Mouse (Mus musculus) embryonic facial prominence, embryonic 10.5 days (tissue): Measurements from ENCODE around the gene Klf12. TPM values are rescaled to one million over a fixed set of nuclear protein-coding genes. Genes with fewer than 3 reads are reported as not detected.

ENCODE experiments used
- DNase-seq: peaks from one replicate; pipeline ENCODE4 v3.0.0-alpha.2; 2017; ENCODE audit warnings: low spot score
- H3K27ac ChIP-seq: fragments of 300-500 bp; sonication (generic); replicated peaks from 2 replicates; pipeline ENCODE4 v1.5.1; 2016; ENCODE audit warnings: mild to moderate bottlenecking
- H3K27me3 ChIP-seq: fragments of 300-500 bp; sonication (generic); replicated peaks from 2 replicates; pipeline ENCODE4 v1.6.1; 2016; ENCODE audit warnings: low read depth, mild to moderate bottlenecking; ENCODE audit not compliant: poor library complexity, severe bottlenecking
- H3K36me3 ChIP-seq: fragments of 300-500 bp; sonication (generic); replicated peaks from 2 replicates; pipeline ENCODE4 v1.6.1; 2016; ENCODE audit warnings: mild to moderate bottlenecking, moderate library complexity
- H3K4me1 ChIP-seq: fragments of 300-500 bp; sonication (generic); 2 replicates; pipeline ENCODE4 v1.6.1; 2016
- H3K4me3 ChIP-seq: fragments of 300-500 bp; sonication (generic); 2 replicates; pipeline ENCODE4 v1.5.1; 2016; ENCODE audit warnings: mild to moderate bottlenecking, moderate library complexity
- H3K9me3 ChIP-seq: fragments of 300-500 bp; sonication (generic); 2 replicates; pipeline ENCODE4 v1.6.1; 2016; ENCODE audit warnings: mild to moderate bottlenecking
- WGBS: fragments of 180-500 bp; shearing (Covaris S2); methylation state at CpG from one replicate; pipeline ENCODE4 v1.1.7; 2016; 5-methylcytosine and 5-hydroxymethylcytosine counted together
- polyA plus RNA-seq: library from polyadenylated mRNA; unstranded; fragments of >200 nt; fragmentation: Nextera tagmentation; extraction: Ambion mirVana; gene quantifications from 2 replicates; pipeline ENCODE4 v1.2.1, GENCODE M21; 2016

Gene Klf12
- polyA plus RNA-seq, 1 experiment from 2014 or later = 20.3 TPM

DNA sequence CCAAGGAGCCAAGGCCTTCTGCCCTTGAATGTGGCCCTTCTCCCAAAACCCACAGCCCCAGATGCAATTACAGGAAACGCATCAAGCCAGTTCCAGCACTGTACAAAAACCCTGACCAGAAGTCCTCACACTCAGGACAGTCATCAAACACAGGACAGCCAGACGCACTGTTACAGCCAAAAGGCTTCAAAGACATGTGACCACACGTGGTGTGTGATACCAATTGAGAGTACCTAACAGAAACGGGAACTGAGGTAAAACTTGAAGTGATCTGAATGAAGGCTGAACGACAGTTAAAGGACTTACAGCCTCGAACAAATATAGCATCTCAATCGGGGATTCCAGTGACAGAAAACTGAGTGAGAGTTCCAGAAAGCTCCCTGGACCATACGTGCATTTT is 87.3 kb downstream of the Klf12 start:
- Histone ChIP-seq H3K27me3 (no peaks in the 10 kb centered on the region), H3K4me1 (no peaks in the 10 kb centered on the region), H3K36me3 (peaks cover 20% of the 10 kb centered on the region), H3K27ac (no peak overlapping the region), H3K9me3 (no peaks in the 10 kb centered on the region; the same call in 1 of the 2 replicates), H3K4me3 (no peak overlapping the region)
- 93% methylated on average over 8 of the region's 8 CpGs for WGBS
- no peak for DNase-seq

DNA sequence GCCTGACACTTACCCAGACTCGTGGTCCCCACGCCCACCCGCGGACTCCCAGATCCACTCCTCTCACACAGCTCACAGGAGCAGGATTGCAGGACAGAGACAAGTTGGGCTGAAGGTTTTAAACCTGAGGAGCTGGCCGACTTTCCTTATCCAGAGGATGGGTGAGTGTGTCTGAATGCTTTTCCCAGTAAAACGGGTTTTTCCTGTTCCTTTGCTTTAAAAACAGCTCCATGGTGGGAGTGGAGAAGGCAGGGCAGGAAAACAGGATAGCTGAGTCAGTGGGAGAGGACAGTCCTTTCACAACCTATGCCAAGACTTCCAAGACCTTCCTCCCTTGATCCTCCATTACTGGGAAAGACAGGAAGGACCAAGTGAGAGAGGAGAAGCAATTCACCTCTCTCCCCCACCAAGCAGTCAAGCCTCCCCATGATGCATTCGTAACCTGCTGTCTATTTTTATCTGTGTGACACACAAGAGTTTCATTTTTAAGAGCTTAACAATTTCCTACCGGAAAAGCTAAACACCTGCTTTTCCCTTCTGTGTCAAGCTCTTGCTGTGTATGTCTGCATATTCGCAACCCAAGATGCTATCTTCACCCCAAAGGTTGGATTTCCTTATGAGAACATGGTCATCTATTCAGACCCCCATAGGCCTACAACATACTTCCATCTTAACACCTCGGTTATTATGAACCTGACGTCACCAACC is 94.8 kb downstream of the Klf12 start:
- Histone ChIP-seq H3K27me3 (no peaks in the 10 kb centered on the region), H3K4me1 (no peaks in the 10 kb centered on the region), H3K9me3 (no peaks in the 10 kb centered on the region), H3K36me3 (0 out of 2 replicates have a peak, but pooled peaks cover 2% of the 10 kb centered on the region), H3K4me3 (no peak overlapping the region), H3K27ac (no peak overlapping the region)
- WGBS = 78% methylated on average over 11 of the region's 11 CpGs
- DNase-seq = no peak

DNA sequence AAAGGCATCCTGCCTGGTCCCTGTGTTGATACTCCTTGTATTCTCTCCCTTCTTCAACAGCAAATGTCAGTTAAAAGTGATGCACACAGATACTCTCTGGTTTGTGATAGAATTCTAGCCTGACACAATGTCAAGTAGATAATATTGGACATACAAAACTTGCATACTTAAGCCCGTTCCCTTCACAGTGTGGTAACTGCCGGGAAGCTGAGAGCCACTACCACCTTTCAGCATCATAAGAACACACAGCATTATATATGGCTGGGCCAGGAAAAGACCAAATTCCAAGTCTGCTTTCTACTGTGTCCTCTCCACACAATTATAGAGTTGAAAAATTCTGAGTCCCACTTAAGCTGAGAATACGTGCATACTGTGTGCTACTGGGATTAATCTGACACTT is 97.1 kb downstream of the Klf12 start:
- Histone ChIP-seq H3K36me3 (0 out of 2 replicates have a peak, but pooled peaks cover 2% of the 10 kb centered on the region), H3K27ac (no peak overlapping the region), H3K4me1 (no peaks in the 10 kb centered on the region), H3K27me3 (no peaks in the 10 kb centered on the region), H3K4me3 (no peak overlapping the region), H3K9me3 (no peaks in the 10 kb centered on the region)
- no peak for DNase-seq
- 81% methylated on average over 3 of the region's 3 CpGs for WGBS

DNA sequence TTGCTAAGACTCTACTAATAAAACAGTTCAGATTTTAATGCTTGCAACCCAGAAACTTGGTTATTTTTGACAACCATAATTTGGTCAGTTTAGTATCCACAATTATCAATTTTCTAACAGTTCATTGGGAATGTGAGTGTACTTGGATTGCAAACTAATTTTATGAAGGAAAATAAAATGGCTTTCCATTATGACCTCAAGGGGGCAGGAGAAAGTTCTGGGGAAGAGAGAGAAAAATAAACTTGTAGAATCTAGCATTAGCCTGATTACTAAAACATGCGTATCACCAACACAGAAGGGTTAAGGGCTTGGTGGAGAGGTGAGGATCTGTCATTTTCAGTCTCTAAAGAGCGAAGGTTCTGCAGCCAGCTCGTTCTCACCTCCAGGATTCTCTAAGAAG is 106.7 kb downstream of the Klf12 start:
- 91% methylated on average over 3 of the region's 3 CpGs for WGBS
- DNase-seq = no peak
- no peaks in the 10 kb centered on the region for H3K4me1 ChIP-seq
- no peaks in the 10 kb centered on the region for H3K9me3 ChIP-seq
- no peaks in the 10 kb centered on the region for H3K36me3 ChIP-seq
- no peak overlapping the region for H3K27ac ChIP-seq
- no peak overlapping the region for H3K4me3 ChIP-seq
- H3K27me3 ChIP-seq = no peaks in the 10 kb centered on the region

DNA sequence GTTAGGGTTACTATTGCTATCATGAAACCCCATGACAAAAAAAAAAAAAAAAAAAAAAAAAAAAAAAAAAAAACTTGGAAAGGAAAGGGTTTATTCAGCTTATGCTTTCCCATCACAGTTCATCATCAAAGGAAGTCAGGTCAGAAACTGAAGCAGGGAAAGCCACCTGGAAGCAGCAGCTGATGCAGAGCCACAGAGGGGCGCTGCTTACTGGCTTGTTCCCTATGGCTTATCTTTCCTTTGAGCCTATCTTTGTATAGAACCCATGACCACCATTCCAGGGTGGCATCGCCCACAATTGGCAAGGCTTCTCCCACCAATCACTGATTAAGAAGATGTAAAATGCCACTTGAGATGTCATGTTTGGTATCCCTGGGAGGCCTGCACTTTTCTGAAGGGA is 119.4 kb downstream of the Klf12 start:
- no peaks in the 10 kb centered on the region for H3K4me1 ChIP-seq
- WGBS = 90% methylated on average over 2 of the region's 2 CpGs
- no peak overlapping the region for H3K27ac ChIP-seq
- no peaks in the 10 kb centered on the region for H3K9me3 ChIP-seq
- H3K36me3 ChIP-seq = 0 out of 2 replicates have a peak, but pooled peaks cover 2% of the 10 kb centered on the region
- H3K4me3 ChIP-seq = no peak overlapping the region
- no peaks in the 10 kb centered on the region for H3K27me3 ChIP-seq
- DNase-seq = no peak

DNA sequence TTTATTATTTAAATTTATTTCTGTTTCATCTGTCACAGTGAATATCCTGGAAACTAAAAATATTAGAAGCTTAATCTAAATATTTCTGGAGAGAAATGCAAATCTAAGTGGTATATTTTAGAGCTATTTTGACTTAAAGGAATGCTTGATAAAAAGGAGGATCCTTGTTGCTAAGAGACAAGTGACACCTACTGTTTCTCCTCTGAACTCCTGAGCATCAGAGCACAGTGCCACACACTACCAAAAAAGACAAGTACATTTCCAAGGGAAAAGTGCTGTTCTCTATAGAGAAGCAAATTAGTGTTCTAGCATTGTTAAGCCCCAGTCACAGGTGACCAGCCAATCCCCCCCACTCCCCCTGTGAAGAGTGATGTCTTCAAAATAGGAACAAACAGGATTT is 127.8 kb downstream of the Klf12 start:
- H3K36me3 ChIP-seq = 0 out of 2 replicates have a peak, but pooled peaks cover 2% of the 10 kb centered on the region

DNA sequence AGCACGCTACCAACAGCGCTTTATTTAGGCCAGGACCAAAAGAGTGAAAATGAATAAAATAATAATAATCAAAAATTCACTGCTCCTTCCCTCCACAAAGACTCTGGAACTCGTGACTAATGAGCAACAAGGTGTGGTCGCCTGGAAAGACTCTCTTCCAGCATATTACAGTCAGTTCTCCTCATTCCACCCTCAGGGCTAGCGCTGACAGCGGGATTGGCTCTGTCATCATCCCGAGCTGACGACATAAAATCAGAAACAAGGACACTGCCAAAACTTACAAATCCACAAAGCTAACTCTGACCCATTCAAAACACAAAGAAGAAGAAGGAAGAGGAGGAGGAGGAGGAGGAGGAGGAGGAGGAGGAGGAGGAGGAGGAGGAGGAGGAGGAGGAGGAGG is 136.8 kb downstream of the Klf12 start:
- H3K9me3 ChIP-seq = no peaks in the 10 kb centered on the region
- H3K36me3 ChIP-seq = peaks cover 33% of the 10 kb centered on the region
- H3K27me3 ChIP-seq = no peaks in the 10 kb centered on the region
- no peaks in the 10 kb centered on the region for H3K4me1 ChIP-seq
- DNase-seq = no peak
- H3K4me3 ChIP-seq = no peak overlapping the region
- H3K27ac ChIP-seq = no peak overlapping the region
- 92% methylated on average over 8 of the region's 8 CpGs for WGBS

More for the DNA sequence above, 127.8 kb downstream of the Klf12 start:
- H3K27me3 ChIP-seq = no peaks in the 10 kb centered on the region
- H3K27ac ChIP-seq = no peak overlapping the region
- DNase-seq = no peak
- H3K4me3 ChIP-seq = no peak overlapping the region
- no peaks in the 10 kb centered on the region for H3K4me1 ChIP-seq
- no peaks in the 10 kb centered on the region for H3K9me3 ChIP-seq

DNA sequence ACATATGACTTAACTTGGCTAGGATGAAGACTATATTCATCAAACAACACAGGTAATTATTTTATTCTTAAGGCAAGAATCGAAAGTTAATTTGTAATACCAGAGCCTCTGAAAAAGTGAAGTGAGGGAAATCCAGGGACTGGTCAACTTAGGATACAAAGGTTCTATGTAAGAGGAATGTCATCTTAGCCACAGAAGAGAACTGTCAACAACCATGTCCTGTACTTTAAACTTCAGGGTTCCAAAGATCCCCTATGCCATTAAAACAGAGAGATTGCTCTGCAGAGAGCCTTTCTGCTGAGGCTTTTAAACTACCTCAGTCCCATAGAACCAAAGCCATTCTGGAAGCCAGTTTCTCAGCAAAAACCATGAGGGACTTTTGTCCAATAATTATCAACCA is 144.1 kb downstream of the Klf12 start:
- Histone ChIP-seq H3K9me3 (no peaks in the 10 kb centered on the region), H3K27me3 (no peaks in the 10 kb centered on the region), H3K27ac (no peak overlapping the region), H3K4me3 (no peak overlapping the region), H3K4me1 (no peaks in the 10 kb centered on the region), H3K36me3 (peaks cover 20% of the 10 kb centered on the region)
- no peak for DNase-seq
- 96% methylated on average over 1 of the region's 1 CpGs for WGBS

DNA sequence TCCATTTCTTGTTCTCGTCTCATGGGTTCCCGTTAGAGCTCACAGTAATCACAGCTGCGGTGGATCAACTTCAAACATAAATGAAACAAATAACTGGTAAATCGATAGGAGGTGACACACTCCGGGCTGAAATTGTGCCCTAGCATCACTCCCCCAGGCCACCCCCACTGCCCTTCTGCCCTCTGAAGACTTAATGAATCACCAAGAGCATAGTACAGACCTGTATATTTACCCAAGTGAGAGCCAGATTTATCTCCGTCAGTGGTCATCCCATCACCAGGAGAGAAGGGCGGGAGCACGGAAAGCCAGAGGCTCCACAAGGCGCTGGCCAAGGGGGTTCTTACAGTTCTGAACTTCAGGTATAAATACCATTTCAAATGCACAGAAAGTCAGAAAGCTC is 150.2 kb downstream of the Klf12 start:
- Histone ChIP-seq H3K36me3 (no peaks in the 10 kb centered on the region; the same call in 1 of the 2 replicates), H3K27me3 (no peaks in the 10 kb centered on the region), H3K9me3 (no peaks in the 10 kb centered on the region), H3K4me3 (no peak overlapping the region), H3K4me1 (peaks cover 2% of the 10 kb centered on the region; the same call in 1 of the 2 replicates), H3K27ac (no peak overlapping the region)
- WGBS = 83% methylated on average over 9 of the region's 9 CpGs
- no peak for DNase-seq

DNA sequence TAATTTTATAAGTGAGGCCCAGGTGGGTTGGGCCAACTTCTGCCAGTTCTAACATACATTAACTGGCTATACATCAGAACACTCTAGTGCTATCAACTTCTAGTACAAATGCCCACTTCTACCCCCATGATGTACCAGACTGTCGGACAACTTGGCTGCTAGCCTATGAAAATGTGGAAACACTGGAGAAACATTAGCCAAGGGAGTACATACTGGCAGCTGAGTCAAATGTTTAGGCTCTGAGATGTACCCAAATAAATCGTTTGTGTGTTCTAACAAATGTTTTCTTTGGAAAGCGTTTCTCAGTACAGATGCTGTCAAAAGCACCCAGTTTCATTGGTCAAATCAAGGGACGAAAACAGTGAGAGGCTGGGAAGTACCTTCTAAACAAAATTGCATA is 152.0 kb downstream of the Klf12 start:
- Histone ChIP-seq H3K4me1 (peaks cover 2% of the 10 kb centered on the region; the same call in 1 of the 2 replicates), H3K4me3 (no peak overlapping the region), H3K27me3 (no peaks in the 10 kb centered on the region), H3K36me3 (no peaks in the 10 kb centered on the region), H3K9me3 (no peaks in the 10 kb centered on the region), H3K27ac (no peak overlapping the region)
- 91% methylated on average over 4 of the region's 4 CpGs for WGBS
- DNase-seq = no peak

DNA sequence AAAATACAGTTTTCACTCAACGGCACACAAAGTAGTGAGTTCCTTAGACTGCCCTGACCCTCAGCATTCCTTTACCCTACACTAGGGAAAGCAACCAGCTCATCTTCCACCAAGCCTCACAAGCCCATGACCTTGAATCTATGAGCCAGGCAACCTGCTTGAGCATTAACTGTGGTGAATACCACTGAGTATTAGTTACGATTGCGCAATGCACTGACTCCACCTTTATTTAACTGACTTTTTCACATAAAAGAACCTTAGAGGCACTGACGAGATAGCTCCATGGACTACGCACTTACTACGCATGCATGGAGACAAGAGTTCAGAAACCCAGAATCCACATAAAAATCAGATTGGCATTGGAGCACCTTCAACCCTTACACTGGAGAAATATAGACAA is 158.4 kb downstream of the Klf12 start:
- no peaks in the 10 kb centered on the region for H3K9me3 ChIP-seq
- H3K4me3 ChIP-seq = no peak overlapping the region
- peaks cover 8% of the 10 kb centered on the region for H3K4me1 ChIP-seq
- no peaks in the 10 kb centered on the region for H3K27me3 ChIP-seq
- no peak for DNase-seq
- H3K27ac ChIP-seq = no peak overlapping the region
- H3K36me3 ChIP-seq = no peaks in the 10 kb centered on the region
- WGBS = 80% methylated on average over 6 of the region's 6 CpGs

DNA sequence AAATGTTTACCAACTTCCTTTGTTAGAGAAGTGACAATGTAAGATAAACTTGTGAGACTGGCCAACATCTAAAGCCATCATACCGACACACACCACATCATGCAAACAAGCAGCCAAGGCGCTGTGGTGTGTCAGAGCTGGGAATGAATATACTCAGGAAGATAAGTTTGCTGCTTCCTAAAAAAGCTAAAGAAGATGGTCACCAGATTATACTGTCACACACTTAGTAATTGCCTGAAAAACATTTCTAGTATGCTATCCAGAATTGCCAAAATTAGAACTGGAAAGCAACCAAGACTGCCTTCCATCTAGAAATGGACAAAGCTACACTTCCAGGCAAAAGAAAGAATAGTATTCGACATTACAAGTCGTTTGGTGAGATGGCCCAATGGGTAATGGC is 163.4 kb downstream of the Klf12 start:
- H3K27ac ChIP-seq = no peak overlapping the region
- no peaks in the 10 kb centered on the region for H3K27me3 ChIP-seq
- no peak overlapping the region for H3K4me3 ChIP-seq
- no peaks in the 10 kb centered on the region for H3K36me3 ChIP-seq
- WGBS = 91% methylated on average over 4 of the region's 4 CpGs
- H3K4me1 ChIP-seq = peaks cover 4% of the 10 kb centered on the region
- H3K9me3 ChIP-seq = no peaks in the 10 kb centered on the region
- DNase-seq = no peak

DNA sequence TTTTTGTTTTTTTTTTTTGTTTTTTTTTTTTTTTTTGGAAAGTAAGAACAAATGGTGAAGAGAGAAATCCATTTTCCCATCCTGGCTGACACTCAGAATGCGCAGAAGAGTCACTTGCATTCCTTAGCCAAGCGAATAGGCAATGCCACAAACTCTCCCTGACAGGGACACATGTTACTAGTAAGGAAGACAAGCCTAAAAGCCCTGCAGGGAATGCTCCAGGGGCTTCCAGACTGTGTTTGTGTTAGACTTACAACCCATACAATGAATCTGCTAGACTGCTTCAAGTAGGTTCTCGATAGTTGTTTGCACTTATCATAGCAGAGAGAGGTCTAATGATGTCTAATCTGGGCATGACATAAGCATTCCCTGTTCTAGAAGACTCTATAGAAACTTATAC is 164.6 kb downstream of the Klf12 start:
- no peak for DNase-seq
- Histone ChIP-seq H3K36me3 (no peaks in the 10 kb centered on the region), H3K4me1 (no peaks in the 10 kb centered on the region), H3K27ac (no peak overlapping the region), H3K4me3 (no peak overlapping the region), H3K9me3 (no peaks in the 10 kb centered on the region), H3K27me3 (no peaks in the 10 kb centered on the region)
- 65% methylated on average over 3 of the region's 3 CpGs for WGBS
